Mouse (Mus musculus): ENCODE data around the gene Rab15. TPM values are rescaled to one million over a fixed set of nuclear protein-coding genes. Genes with fewer than 3 reads are reported as not detected.

Gene Rab15
- total and polyA plus RNA-seq, 3 experiments: 2.7 to 22.7 TPM; not detected in 1

DNA sequence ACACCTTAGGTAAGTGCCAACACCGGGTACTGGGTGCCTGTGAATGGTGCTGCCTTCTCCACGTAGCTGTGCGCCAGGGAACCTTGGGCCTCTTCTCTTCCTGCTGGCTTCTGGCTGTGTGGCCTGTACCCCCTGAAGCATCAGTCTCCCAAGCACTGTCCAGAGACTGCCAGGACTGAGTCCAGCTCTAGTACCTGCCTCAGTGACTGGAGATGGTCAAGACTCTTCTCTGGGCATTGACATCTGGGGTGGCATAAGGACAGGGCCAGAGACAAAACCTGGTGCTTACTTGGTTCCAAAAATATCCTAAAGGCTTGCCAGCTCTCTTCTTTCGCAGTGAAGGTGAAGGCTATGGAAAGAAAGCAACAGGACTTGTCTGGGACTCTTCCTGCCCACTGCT is 11.7 kb downstream of the Rab15 start:
- Histone ChIP-seq H3K4me3 (ENCODE audit: control insufficient read depth in 1 of 2, insufficient read depth in 1 of 2, low read depth in 2 of 2, low read length in 2 of 2) (no peak overlapping the region), H3K9me3 (replicated peaks; ENCODE audit: insufficient read depth, low read length) (no peaks in the 10 kb centered on the region), H3K79me2 (ENCODE audit: control insufficient read depth, insufficient read depth, low read length, poor library complexity) (no peaks in the 10 kb centered on the region), H3K27me3 (ENCODE audit: control insufficient read depth in 1 of 2, insufficient read depth in 2 of 2, low read length in 2 of 2) (no peaks in the 10 kb centered on the region), H3K9ac (ENCODE audit: control insufficient read depth, low read depth, low read length, poor library complexity, severe bottlenecking) (no peak overlapping the region), H3K27ac (ENCODE audit: control insufficient read depth, low read depth, low read length) (no peak overlapping the region), H3K36me3 (ENCODE audit: control insufficient read depth in 1 of 2, insufficient read depth in 2 of 2, low read length in 2 of 2) (no peaks in the 10 kb centered on the region), H3K4me1 (ENCODE audit: control insufficient read depth in 1 of 2, insufficient read depth in 2 of 2, low read length in 2 of 2) (no peaks in the 10 kb centered on the region)
- TF ChIP-seq GATA1 (IDR thresholded peaks at IDR 0.05; ENCODE audit: low read depth, low read length) (no peak), POLR2AphosphoS2 (IDR thresholded peaks at IDR 0.05; ENCODE audit: low read length) (no peak), SIN3A (IDR thresholded peaks at IDR 0.05; ENCODE audit: low read length) (no peak), USF2 (IDR thresholded peaks at IDR 0.05; ENCODE audit: borderline replicate concordance in 1 of 2, insufficient read depth in 1 of 2, low read depth in 1 of 2, low read length in 2 of 2) (no peak), CHD1 (IDR thresholded peaks at IDR 0.05; ENCODE audit: low read depth, low read length) (no peak), MEF2A (IDR thresholded peaks at IDR 0.05; ENCODE audit: extremely low read depth, insufficient replicate concordance, low read depth, low read length, poor library complexity, severe bottlenecking) (no peak), TAL1 (IDR thresholded peaks at IDR 0.05; ENCODE audit: low read length) (no peak), EP300 (IDR thresholded peaks at IDR 0.05; ENCODE audit: low read depth in 1 of 2, low read length in 2 of 2) (no peak), GABPA (IDR thresholded peaks at IDR 0.05; ENCODE audit: low read depth, low read length) (no peak), NRF1 (IDR thresholded peaks at IDR 0.05; ENCODE audit: insufficient read depth, low read depth, low read length, poor library complexity, severe bottlenecking) (no peak)
- no peak for DNase-seq (ENCODE audit: low read depth, low spot score)

DNA sequence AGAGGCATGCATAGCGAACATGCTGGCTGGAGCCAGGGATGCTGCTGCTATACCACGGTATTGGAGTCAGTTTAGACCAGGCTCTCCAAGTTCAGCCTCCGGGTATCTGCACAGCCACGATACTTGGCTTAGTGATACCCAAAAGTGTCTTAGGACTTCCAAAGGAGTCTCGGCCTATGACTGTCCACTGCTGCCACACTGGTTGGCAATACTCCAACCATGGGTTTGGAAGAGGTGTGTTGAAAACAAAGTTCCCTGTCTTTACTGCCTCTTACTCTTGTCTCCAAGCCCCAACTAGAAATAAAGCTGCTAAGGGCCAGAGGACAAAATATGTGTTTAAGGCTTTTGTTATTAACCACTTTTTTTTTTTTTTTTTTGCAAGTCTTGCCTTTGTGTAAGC is 12.2 kb downstream of the Rab15 start:
- H3K36me3 ChIP-seq (ENCODE audit: control insufficient read depth in 1 of 2, insufficient read depth in 2 of 2, low read length in 2 of 2): no peaks in the 10 kb centered on the region
- no peaks in the 10 kb centered on the region for H3K9me3 ChIP-seq (replicated peaks; ENCODE audit: insufficient read depth, low read length)
- TF ChIP-seq ZNF384 (IDR thresholded peaks at IDR 0.05; ENCODE audit: low read depth, low read length) (no peak), CHD2 (IDR thresholded peaks at IDR 0.05; ENCODE audit: low read length) (no peak), EP300 (IDR thresholded peaks at IDR 0.05; ENCODE audit: low read depth in 1 of 2, low read length in 2 of 2) (no peak), E2F4 (IDR thresholded peaks at IDR 0.05; ENCODE audit: borderline replicate concordance, low read depth, low read length) (no peak), MXI1 (IDR thresholded peaks at IDR 0.05; ENCODE audit: low read depth, low read length) (no peak), POLR2A (IDR thresholded peaks at IDR 0.05; ENCODE audit: control insufficient read depth in 1 of 2, insufficient read depth in 1 of 2, low read depth in 1 of 2, low read length in 2 of 2, poor library complexity in 1 of 2) (no peak), NRF1 (IDR thresholded peaks at IDR 0.05; ENCODE audit: insufficient read depth, low read depth, low read length, poor library complexity, severe bottlenecking) (no peak), GATA1 (IDR thresholded peaks at IDR 0.05; ENCODE audit: low read depth, low read length) (no peak), USF1 (IDR thresholded peaks at IDR 0.05; ENCODE audit: low read depth, low read length) (no peak), JUND (IDR thresholded peaks at IDR 0.05; ENCODE audit: low read depth, low read length) (no peak), GABPA (IDR thresholded peaks at IDR 0.05; ENCODE audit: low read depth, low read length) (no peak)
- H3K27me3 ChIP-seq (ENCODE audit: control insufficient read depth in 1 of 2, insufficient read depth in 2 of 2, low read length in 2 of 2): no peaks in the 10 kb centered on the region
- H3K4me3 ChIP-seq (ENCODE audit: control insufficient read depth in 1 of 2, insufficient read depth in 1 of 2, low read depth in 2 of 2, low read length in 2 of 2): no peak overlapping the region
- no peak overlapping the region for H3K27ac ChIP-seq (ENCODE audit: control insufficient read depth, low read depth, low read length)
- H3K9ac ChIP-seq (ENCODE audit: control insufficient read depth, low read depth, low read length, poor library complexity, severe bottlenecking): no peak overlapping the region
- H3K4me1 ChIP-seq (ENCODE audit: control insufficient read depth in 1 of 2, insufficient read depth in 2 of 2, low read length in 2 of 2): no peaks in the 10 kb centered on the region
- H3K79me2 ChIP-seq (ENCODE audit: control insufficient read depth, insufficient read depth, low read length, poor library complexity): no peaks in the 10 kb centered on the region
- DNase-seq (ENCODE audit: low read depth, low spot score): no peak
